Mouse (Mus musculus): ENCODE measurements at regions not wholly inside any gene's neighbourhood (a gene's known extent, or its start where the extent isn't known, plus 50 kb on each side); places are given as distances from the start of the nearest gene placed in this dataset.

GRCm38 (mm10) chr6:94340546-94340945, 56.8 kb upstream of the Magi1 start:
- TF ChIP-seq E2F4 (IDR thresholded peaks at IDR 0.05; ENCODE audit: insufficient read depth) (no peak), POLR2A (IDR thresholded peaks at IDR 0.05; ENCODE audit: insufficient read length, low read depth) (no peak), MYOD1 (IDR thresholded peaks at IDR 0.05; ENCODE audit: control insufficient read depth in 1 of 3, insufficient read length in 2 of 3, low read depth in 2 of 3) (no peak), MYOG (IDR thresholded peaks at IDR 0.05; ENCODE audit: control insufficient read depth in 1 of 3, insufficient read depth in 1 of 3, insufficient read length in 2 of 3, low read depth in 2 of 3) (no peak), USF1 (IDR thresholded peaks at IDR 0.05; ENCODE audit: low read depth) (no peak), MAX (IDR thresholded peaks at IDR 0.05; ENCODE audit: low read depth) (no peak), POLR2AphosphoS2 (IDR thresholded peaks at IDR 0.05; ENCODE audit: insufficient read length, low read depth) (no peak), TCF12 (IDR thresholded peaks at IDR 0.05; ENCODE audit: insufficient read depth, poor library complexity, severe bottlenecking) (no peak)
